Mouse (Mus musculus) CH12.LX (cell line): Measurements from ENCODE around the gene Armc5.

ENCODE experiments used
- CHD2 ChIP-seq: IDR thresholded peaks from 2 replicates; pipeline ENCODE4 v1.6.1; 2011; ENCODE audit warnings: low read length, improper control_type of control experiment
- CTCF ChIP-seq, 2 experiments: IDR thresholded peaks in 1 of 2; conservative IDR thresholded peaks in 1 of 2; 2 replicates each; pipeline ENCODE4 v1.5.1; 2011 to 2012; ENCODE audit warnings: low read depth in 2 of 2, low read length in 2 of 2, improper control_type of control experiment in 1 of 2, inconsistent platforms in 1 of 2, mild to moderate bottlenecking in 1 of 2, moderate library complexity in 1 of 2
- EP300 ChIP-seq: IDR thresholded peaks from 2 replicates; pipeline ENCODE4 v1.6.1; 2011; ENCODE audit warnings: low read length, improper control_type of control experiment
- JUN ChIP-seq: IDR thresholded peaks from 2 replicates; pipeline ENCODE4 v1.6.1; 2011; ENCODE audit warnings: low read depth, mild to moderate bottlenecking, low read length, improper control_type of control experiment, moderate library complexity; ENCODE audit not compliant: insufficient read depth
- JUND ChIP-seq: conservative IDR thresholded peaks from 2 replicates; pipeline ENCODE4 v1.6.1; 2011; ENCODE audit warnings: low read depth, low read length, improper control_type of control experiment
- MAFK ChIP-seq: IDR thresholded peaks from 2 replicates; pipeline ENCODE4 v1.6.1; 2011; ENCODE audit warnings: low read length, improper control_type of control experiment; ENCODE audit not compliant: insufficient replicate concordance
- MXI1 ChIP-seq: IDR thresholded peaks from 2 replicates; pipeline ENCODE4 v1.6.1; 2011; ENCODE audit warnings: mild to moderate bottlenecking, low read depth, low read length, improper control_type of control experiment
- POLR2A ChIP-seq: IDR thresholded peaks from 2 replicates; pipeline ENCODE4 v1.6.1; 2011; ENCODE audit warnings: low read depth, mild to moderate bottlenecking, improper control_type of control experiment, low read length
- SIN3A ChIP-seq: IDR thresholded peaks from 2 replicates; pipeline ENCODE4 v1.6.1; 2012; ENCODE audit warnings: low read length, improper control_type of control experiment, inconsistent platforms
- USF1 ChIP-seq: IDR thresholded peaks from 2 replicates; pipeline ENCODE4 v1.6.1; 2014; ENCODE audit warnings: low read depth, mild to moderate bottlenecking, inconsistent platforms, low read length, improper control_type of control experiment

- no peak for TF ChIP-seq POLR2A
- TF ChIP-seq CHD2, result no peak
- TF ChIP-seq EP300, result no peak
- TF ChIP-seq CTCF (conservative IDR thresholded peaks at IDR 0.05 in 1 of 2, IDR thresholded peaks at IDR 0.05 in 1 of 2; ENCODE audit: low read depth in 2 of 2, low read length in 2 of 2), result no peak
- no peak for TF ChIP-seq SIN3A
- no peak for TF ChIP-seq USF1
- TF ChIP-seq JUND, result no peak
- TF ChIP-seq JUN, result no peak
- TF ChIP-seq MXI1, result no peak
- no peak for TF ChIP-seq MAFK
These were observed 28.3 kb downstream of the Armc5 start, which contains the start of gene Slc5a2 for GRCm38 (mm10) chr7:128265411-128265810.
